Mouse (Mus musculus) thymus, adult 2 months (tissue): ENCODE data around the gene Narfl.
A peak's percentile ranks its signal among the peaks of the same experiment; 100 is the strongest.

Experiments
- CTCF ChIP-seq: fragments of 200-500 bp; IDR thresholded peaks from 2 replicates; pipeline ENCODE4 v1.5.1; 2012; ENCODE audit warnings: mild to moderate bottlenecking, control low read depth, low read length, moderate library complexity, borderline replicate concordance; ENCODE audit not compliant: control insufficient read depth, poor library complexity, insufficient read depth; ENCODE audit errors: extremely low read depth
- POLR2A ChIP-seq: fragments of 200-500 bp; IDR thresholded peaks from 2 replicates; pipeline ENCODE4 v1.6.1; 2012; ENCODE audit warnings: mild to moderate bottlenecking, low read length, control low read depth, moderate library complexity; ENCODE audit not compliant: control insufficient read depth, poor library complexity, insufficient read depth; ENCODE audit errors: extremely low read depth

- TF ChIP-seq POLR2A (no peak), CTCF (0 out of 2 replicates have a peak, but pooled peaks have one; percentile 54)
These were observed 39.9 kb downstream of the Narfl start for GRCm38 (mm10) chr17:25813471-25813870.
